Mouse (Mus musculus): ENCODE results near the gene Scd2.
A peak's percentile ranks its signal among the peaks of the same experiment; 100 is the strongest.
"Not testable (repeated sequence)": the region's sequence is repeated elsewhere in the genome, so short reads cannot be mapped to it uniquely, and the experiment has no call there.

Scd2 gene

GRCm38 (mm10) chr19:44313066-44313465 is 19.6 kb downstream of the Scd2 start:
- DNase-seq (ENCODE audit: low read depth) = no peak

- peak; percentile 91 for DNase-seq (ENCODE audit: low read depth)
Observed at GRCm38 (mm10) chr19:44314327-44314759, 20.9 kb downstream of the Scd2 start.

- peak; percentile 83 for DNase-seq (ENCODE audit: low read depth)
Observed at GRCm38 (mm10) chr19:44314871-44315414, 21.5 kb downstream of the Scd2 start.

GRCm38 (mm10) chr19:44316752-44317315 is 23.4 kb downstream of the Scd2 start:
- no peak for DNase-seq (ENCODE audit: low read depth)

GRCm38 (mm10) chr19:44317391-44317790 is 23.9 kb downstream of the Scd2 start:
- no peak for DNase-seq (ENCODE audit: low read depth)

GRCm38 (mm10) chr19:44318545-44318944 is 25.1 kb downstream of the Scd2 start:
- no peak for DNase-seq (ENCODE audit: low read depth)

- no peak for DNase-seq (ENCODE audit: low read depth)
Observed at GRCm38 (mm10) chr19:44320316-44320715, 26.8 kb downstream of the Scd2 start.

GRCm38 (mm10) chr19:44321201-44321600 is 27.7 kb downstream of the Scd2 start:
- DNase-seq (ENCODE audit: low read depth) = no peak

GRCm38 (mm10) chr19:44321631-44322030 is 28.2 kb downstream of the Scd2 start:
- no peak for DNase-seq (ENCODE audit: low read depth)

GRCm38 (mm10) chr19:44329566-44329965 is 36.1 kb downstream of the Scd2 start:
- no peak for DNase-seq (ENCODE audit: low read depth)

GRCm38 (mm10) chr19:44331128-44331527 is 37.7 kb downstream of the Scd2 start:
- DNase-seq (ENCODE audit: low read depth) = not testable (repeated sequence)

- peak; percentile 89 for DNase-seq (ENCODE audit: low read depth)
Observed at GRCm38 (mm10) chr19:44331911-44332310, 38.4 kb downstream of the Scd2 start.

- DNase-seq (ENCODE audit: low read depth) = peak; percentile 54
Observed at GRCm38 (mm10) chr19:44332326-44332725, 38.9 kb downstream of the Scd2 start.

GRCm38 (mm10) chr19:44332833-44333623 is 39.6 kb downstream of the Scd2 start, which contains the start of gene Scd4:
Scd4 (plus strand) TSS chr19:44333092.
- peak; percentile 52 for DNase-seq (ENCODE audit: low read depth)

GRCm38 (mm10) chr19:44333991-44334390 is 40.5 kb downstream of the Scd2 start:
- DNase-seq (ENCODE audit: low read depth) = no peak

- DNase-seq (ENCODE audit: low read depth) = no peak
Observed at GRCm38 (mm10) chr19:44335876-44336662, 42.6 kb downstream of the Scd2 start.

GRCm38 (mm10) chr19:44349689-44350088 is 56.2 kb downstream of the Scd2 start:
- no peak for DNase-seq (ENCODE audit: low read depth)

- no peak for DNase-seq (ENCODE audit: low read depth)
Observed at GRCm38 (mm10) chr19:44351756-44352155, 58.3 kb downstream of the Scd2 start.
